Mouse (Mus musculus): ENCODE data around the gene Gpr183. TPM values are rescaled to one million over a fixed set of nuclear protein-coding genes. Genes with fewer than 3 reads are reported as not detected.

Gpr183 gene
- polyA plus RNA-seq, 1 experiment from 2014 or later, result 3.8 TPM

GRCm38 (mm10) chr14:121962128-121962890 lies 2.7 kb downstream of the Gpr183 start:
- Histone ChIP-seq H3K4me3 (no peak overlapping the region), H3K4me1 (peaks cover 14% of the 10 kb centered on the region; the same call in 1 of the 2 replicates), H3K27ac (no peak overlapping the region), H3K4me2 (no peak overlapping the region), H3K9ac (no peak overlapping the region), H3K9me3 (no peaks in the 10 kb centered on the region), H3K27me3 (no peaks in the 10 kb centered on the region), H3K36me3 (no peaks in the 10 kb centered on the region)
- 82% methylated on average over 14 of the region's 14 CpGs for WGBS
- no peak for ATAC-seq (ENCODE audit: insufficient number of reproducible peaks, insufficient read depth, low FRiP score, low TSS enrichment, low read depth)

GRCm38 (mm10) chr14:121961496-121962127 lies 3.4 kb downstream of the Gpr183 start:
- H3K27ac ChIP-seq, result no peak overlapping the region
- peaks cover 14% of the 10 kb centered on the region; the same call in 1 of the 2 replicates for H3K4me1 ChIP-seq
- no peaks in the 10 kb centered on the region for H3K9me3 ChIP-seq
- H3K4me3 ChIP-seq, result no peak overlapping the region
- WGBS, result 87% methylated on average over 12 of the region's 12 CpGs
- no peak overlapping the region for H3K4me2 ChIP-seq
- no peaks in the 10 kb centered on the region for H3K27me3 ChIP-seq
- H3K9ac ChIP-seq, result no peak overlapping the region
- ATAC-seq (ENCODE audit: insufficient number of reproducible peaks, insufficient read depth, low FRiP score, low TSS enrichment, low read depth), result no peak
- H3K36me3 ChIP-seq, result no peaks in the 10 kb centered on the region

GRCm38 (mm10) chr14:121960997-121961396 lies 4.0 kb downstream of the Gpr183 start:
- no peak overlapping the region for H3K27ac ChIP-seq
- H3K9ac ChIP-seq, result no peak overlapping the region
- peaks cover 14% of the 10 kb centered on the region; the same call in 1 of the 2 replicates for H3K4me1 ChIP-seq
- H3K9me3 ChIP-seq, result no peaks in the 10 kb centered on the region
- H3K27me3 ChIP-seq, result no peaks in the 10 kb centered on the region
- no peak overlapping the region for H3K4me2 ChIP-seq
- ATAC-seq (ENCODE audit: insufficient number of reproducible peaks, insufficient read depth, low FRiP score, low TSS enrichment, low read depth), result no peak
- no peak overlapping the region for H3K4me3 ChIP-seq
- H3K36me3 ChIP-seq, result no peaks in the 10 kb centered on the region
- 71% methylated on average over 6 of the region's 6 CpGs for WGBS

GRCm38 (mm10) chr14:121960531-121960930 lies 4.5 kb downstream of the Gpr183 start:
- Histone ChIP-seq H3K27me3 (no peaks in the 10 kb centered on the region), H3K9me3 (no peaks in the 10 kb centered on the region), H3K4me2 (no peak overlapping the region), H3K4me3 (no peak overlapping the region), H3K36me3 (no peaks in the 10 kb centered on the region), H3K27ac (no peak overlapping the region), H3K9ac (no peak overlapping the region), H3K4me1 (peaks cover 14% of the 10 kb centered on the region; the same call in 1 of the 2 replicates)
- WGBS, result 81% methylated on average over 2 of the region's 2 CpGs
- ATAC-seq (ENCODE audit: insufficient number of reproducible peaks, insufficient read depth, low FRiP score, low TSS enrichment, low read depth), result no peak

GRCm38 (mm10) chr14:121960031-121960430 lies 5.0 kb downstream of the Gpr183 start:
- H3K9ac ChIP-seq, result no peak overlapping the region
- H3K4me2 ChIP-seq, result no peak overlapping the region
- H3K27me3 ChIP-seq, result no peaks in the 10 kb centered on the region
- H3K4me1 ChIP-seq, result peaks cover 14% of the 10 kb centered on the region; the same call in 1 of the 2 replicates
- 85% methylated on average over 4 of the region's 4 CpGs for WGBS
- no peak overlapping the region for H3K4me3 ChIP-seq
- no peak overlapping the region for H3K27ac ChIP-seq
- ATAC-seq (ENCODE audit: insufficient number of reproducible peaks, insufficient read depth, low FRiP score, low TSS enrichment, low read depth), result no peak
- no peaks in the 10 kb centered on the region for H3K9me3 ChIP-seq
- no peaks in the 10 kb centered on the region for H3K36me3 ChIP-seq

- no peak for ATAC-seq (ENCODE audit: insufficient number of reproducible peaks, insufficient read depth, low FRiP score, low TSS enrichment, low read depth)
- Histone ChIP-seq H3K9ac (no peak overlapping the region), H3K9me3 (no peaks in the 10 kb centered on the region), H3K4me2 (no peak overlapping the region), H3K36me3 (no peaks in the 10 kb centered on the region), H3K27me3 (no peaks in the 10 kb centered on the region), H3K4me3 (no peak overlapping the region), H3K27ac (no peak overlapping the region), H3K4me1 (peaks cover 18% of the 10 kb centered on the region; the same call in 1 of the 2 replicates)
- 94% methylated on average over 3 of the region's 3 CpGs for WGBS
These were observed 5.4 kb downstream of the Gpr183 start for GRCm38 (mm10) chr14:121959538-121959980.

- no peak for ATAC-seq (ENCODE audit: insufficient number of reproducible peaks, insufficient read depth, low FRiP score, low TSS enrichment, low read depth)
- H3K27me3 ChIP-seq, result no peaks in the 10 kb centered on the region
- H3K4me1 ChIP-seq, result peaks cover 18% of the 10 kb centered on the region; the same call in 1 of the 2 replicates
- H3K4me3 ChIP-seq, result no peak overlapping the region
- no peak overlapping the region for H3K27ac ChIP-seq
- 81% methylated on average over 10 of the region's 10 CpGs for WGBS
- no peaks in the 10 kb centered on the region for H3K9me3 ChIP-seq
- H3K9ac ChIP-seq, result no peak overlapping the region
- no peaks in the 10 kb centered on the region for H3K36me3 ChIP-seq
- no peak overlapping the region for H3K4me2 ChIP-seq
These were observed 6.1 kb downstream of the Gpr183 start for GRCm38 (mm10) chr14:121958751-121959537.

GRCm38 (mm10) chr14:121958041-121958750 lies 6.8 kb downstream of the Gpr183 start:
- Histone ChIP-seq H3K9ac (no peak overlapping the region), H3K36me3 (no peaks in the 10 kb centered on the region), H3K4me1 (0 out of 2 replicates have a peak, but pooled peaks cover 12% of the 10 kb centered on the region), H3K9me3 (no peaks in the 10 kb centered on the region), H3K4me3 (no peak overlapping the region), H3K27ac (no peak overlapping the region), H3K27me3 (no peaks in the 10 kb centered on the region), H3K4me2 (no peak overlapping the region)
- 75% methylated on average over 3 of the region's 3 CpGs for WGBS
- no peak for ATAC-seq (ENCODE audit: insufficient number of reproducible peaks, insufficient read depth, low FRiP score, low TSS enrichment, low read depth)

- H3K27ac ChIP-seq, result no peak overlapping the region
- H3K9me3 ChIP-seq, result no peaks in the 10 kb centered on the region
- H3K4me1 ChIP-seq, result 0 out of 2 replicates have a peak, but pooled peaks cover 12% of the 10 kb centered on the region
- no peaks in the 10 kb centered on the region for H3K27me3 ChIP-seq
- no peaks in the 10 kb centered on the region for H3K36me3 ChIP-seq
- no peak overlapping the region for H3K4me3 ChIP-seq
- 89% methylated on average over 10 of the region's 10 CpGs for WGBS
- ATAC-seq (ENCODE audit: insufficient number of reproducible peaks, insufficient read depth, low FRiP score, low TSS enrichment, low read depth), result no peak
- no peak overlapping the region for H3K4me2 ChIP-seq
- no peak overlapping the region for H3K9ac ChIP-seq
These were observed 7.7 kb downstream of the Gpr183 start for GRCm38 (mm10) chr14:121957176-121957871.

- H3K9ac ChIP-seq, result no peak overlapping the region
- H3K27me3 ChIP-seq, result no peaks in the 10 kb centered on the region
- ATAC-seq (ENCODE audit: insufficient number of reproducible peaks, insufficient read depth, low FRiP score, low TSS enrichment, low read depth), result no peak
- 90% methylated on average over 5 of the region's 5 CpGs for WGBS
- no peaks in the 10 kb centered on the region for H3K9me3 ChIP-seq
- H3K4me2 ChIP-seq, result no peak overlapping the region
- no peaks in the 10 kb centered on the region for H3K36me3 ChIP-seq
- no peak overlapping the region for H3K4me3 ChIP-seq
- H3K27ac ChIP-seq, result no peak overlapping the region
- 0 out of 2 replicates have a peak, but pooled peaks cover 12% of the 10 kb centered on the region for H3K4me1 ChIP-seq
These were observed 8.7 kb downstream of the Gpr183 start for GRCm38 (mm10) chr14:121956291-121956690.

Measured in embryonic facial prominence, embryonic 13.5 days (tissue).